Mouse (Mus musculus) hindbrain, embryonic 14.5 days (tissue): Measurements from ENCODE around the gene Pde4d. TPM values are rescaled to one million over a fixed set of nuclear protein-coding genes. Genes with fewer than 3 reads are reported as not detected.
A peak's percentile ranks its signal among the peaks of the same experiment; 100 is the strongest.

Experiments used
- ATAC-seq: fragments of 200-750 bp; cut with Nextera tagmentation; 2 replicates; pipeline ENCODE4 v1.8.0; 2017; ENCODE audit warnings: moderate number of reproducible peaks, mild to moderate bottlenecking, moderate TSS enrichment, moderate library complexity; ENCODE audit not compliant: low FRiP score
- DNase-seq: peaks from one replicate; pipeline ENCODE4 v3.0.0-alpha.2; 2015; ENCODE audit warnings: low spot score
- H3K27ac ChIP-seq: fragments of 300-500 bp; sonication (generic); 2 replicates; pipeline ENCODE4 v1.5.1; 2014; ENCODE audit warnings: mild to moderate bottlenecking, moderate library complexity
- H3K27me3 ChIP-seq: fragments of 300-500 bp; sonication (generic); 2 replicates; pipeline ENCODE4 v1.6.1; 2014; ENCODE audit warnings: mild to moderate bottlenecking, low read length, mixed read lengths; ENCODE audit not compliant: control insufficient read depth, insufficient read depth
- H3K36me3 ChIP-seq: fragments of 300-500 bp; sonication (generic); replicated peaks from 2 replicates; pipeline ENCODE4 v1.6.1; 2014; ENCODE audit not compliant: control insufficient read depth, insufficient read depth
- H3K4me1 ChIP-seq: fragments of 300-500 bp; sonication (generic); replicated peaks from 2 replicates; pipeline ENCODE4 v1.6.1; 2014; ENCODE audit warnings: antibody characterized with exemption, low read length, mixed read lengths; ENCODE audit not compliant: control insufficient read depth, insufficient read depth
- H3K4me2 ChIP-seq: fragments of 300-500 bp; sonication (generic); replicated peaks from 2 replicates; pipeline ENCODE4 v1.6.1; 2014; ENCODE audit warnings: mild to moderate bottlenecking, moderate library complexity
- H3K4me3 ChIP-seq: fragments of 300-500 bp; sonication (generic); replicated peaks from 2 replicates; pipeline ENCODE4 v1.5.1; 2014; ENCODE audit warnings: mild to moderate bottlenecking, low read length
- H3K9ac ChIP-seq: fragments of 300-500 bp; sonication (generic); 2 replicates; pipeline ENCODE4 v1.6.1; 2014
- H3K9me3 ChIP-seq: fragments of 300-500 bp; sonication (generic); 2 replicates; pipeline ENCODE4 v1.6.1; 2016; ENCODE audit warnings: low read length; ENCODE audit not compliant: control insufficient read depth
- WGBS: fragments of 180-500 bp; shearing (Covaris S2); extraction: QIAGEN DNeasy Blood & Tissue Kit; methylation state at CpG from one replicate; pipeline ENCODE4 v1.1.7; 2014; 5-methylcytosine and 5-hydroxymethylcytosine counted together
- polyA plus RNA-seq: library from polyadenylated mRNA; unstranded; fragments of >200 nt; fragmentation: Nextera tagmentation; extraction: Ambion mirVana; gene quantifications from 2 replicates; pipeline ENCODE4 v1.2.1, GENCODE M21; 2014

Pde4d gene
- polyA plus RNA-seq, 1 experiment from 2014 or later, result 23.2 TPM

DNA sequence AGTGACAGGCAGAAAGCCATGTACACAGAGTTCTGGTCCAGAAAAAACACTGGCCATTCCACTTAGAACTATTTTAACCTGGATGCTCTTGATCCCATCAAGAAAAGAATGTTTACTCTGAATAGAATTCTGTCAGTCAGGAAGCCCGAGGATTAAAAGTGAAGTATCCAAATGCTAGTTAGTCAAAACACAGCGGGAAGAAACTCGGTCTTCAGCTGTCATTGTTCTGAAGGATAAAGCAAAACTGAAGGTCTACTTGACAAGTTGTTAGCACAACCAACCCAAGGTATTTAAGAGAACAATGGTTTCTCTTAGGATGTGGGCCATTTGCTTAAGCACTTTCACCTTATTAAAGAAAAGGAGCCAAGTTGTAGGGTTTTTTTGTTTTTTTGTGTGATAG is 1327.2 kb downstream of the Pde4d start:
- WGBS, result 19% methylated on average over 3 of the region's 3 CpGs
- DNase-seq (no peak), ATAC-seq (no peak)
- no peaks in the 10 kb centered on the region for H3K36me3 ChIP-seq
- no peaks in the 10 kb centered on the region for H3K27me3 ChIP-seq
- no peak overlapping the region for H3K9ac ChIP-seq
- H3K4me1 ChIP-seq, result peaks cover 10% of the 10 kb centered on the region; the same call in 1 of the 2 replicates
- no peak overlapping the region for H3K4me3 ChIP-seq
- H3K27ac ChIP-seq, result no peak overlapping the region
- H3K4me2 ChIP-seq, result no peak overlapping the region
- H3K9me3 ChIP-seq, result no peaks in the 10 kb centered on the region

DNA sequence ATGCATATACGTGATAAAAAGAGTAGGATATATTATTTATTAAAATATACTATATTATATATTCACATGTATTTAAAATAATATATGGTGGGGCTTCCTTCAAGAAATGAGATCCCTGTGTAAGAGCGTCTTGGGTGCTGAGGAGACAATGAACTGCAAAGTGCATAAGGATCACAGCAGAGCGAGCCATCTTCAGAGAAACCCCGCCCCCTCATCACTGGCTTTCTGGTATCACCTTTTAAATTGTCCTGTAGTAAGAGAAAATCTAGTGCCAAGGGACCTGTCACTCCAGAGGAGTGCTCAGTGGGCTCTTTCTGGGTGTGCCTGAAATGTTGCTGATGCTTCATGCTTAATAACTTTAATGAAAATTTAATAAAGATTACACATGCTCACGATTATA is 1327.7 kb downstream of the Pde4d start:
- Histone ChIP-seq H3K4me3 (no peak overlapping the region), H3K27me3 (no peaks in the 10 kb centered on the region), H3K36me3 (no peaks in the 10 kb centered on the region), H3K4me1 (peaks cover 10% of the 10 kb centered on the region; the same call in 1 of the 2 replicates), H3K4me2 (no peak overlapping the region), H3K27ac (no peak overlapping the region), H3K9me3 (no peaks in the 10 kb centered on the region), H3K9ac (no peak overlapping the region)
- no peak for DNase-seq
- WGBS, result 74% methylated on average over 5 of the region's 5 CpGs
- ATAC-seq, result no peak

DNA sequence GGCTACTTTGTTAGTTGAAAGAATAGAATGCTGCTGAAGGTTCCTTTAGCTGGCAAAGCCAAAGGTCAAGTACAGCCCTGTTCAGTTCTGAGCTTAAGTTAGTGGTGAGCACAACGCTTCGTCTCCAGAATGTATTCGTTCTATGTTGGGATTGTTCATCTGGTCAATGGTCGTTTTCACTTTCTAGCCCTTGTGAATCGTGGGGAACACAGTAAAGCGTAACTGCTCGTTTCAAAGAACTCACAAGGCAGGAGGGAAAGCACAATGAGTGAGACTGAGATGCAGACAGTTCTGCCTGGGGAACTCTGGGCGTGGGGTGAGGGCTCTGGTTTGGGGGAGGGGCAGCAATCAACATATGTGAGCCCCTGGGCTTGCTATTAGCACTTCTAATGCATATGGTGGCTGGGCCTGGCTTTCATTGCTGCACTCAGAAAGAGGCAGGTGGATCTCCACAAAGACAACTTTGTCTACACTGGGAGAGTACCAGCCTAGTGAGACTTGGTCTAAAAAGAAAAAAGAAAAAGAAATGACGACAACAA is 1328.6 kb downstream of the Pde4d start:
- no peak for ATAC-seq
- no peaks in the 10 kb centered on the region for H3K9me3 ChIP-seq
- WGBS, result 20% methylated on average over 9 of the region's 9 CpGs
- H3K4me3 ChIP-seq, result no peak overlapping the region
- no peaks in the 10 kb centered on the region for H3K36me3 ChIP-seq
- H3K4me2 ChIP-seq, result no peak overlapping the region
- no peak for DNase-seq
- H3K27ac ChIP-seq, result peak overlapping the region; percentile 26; the same call in 1 of the 2 replicates
- no peaks in the 10 kb centered on the region for H3K27me3 ChIP-seq
- no peak overlapping the region for H3K9ac ChIP-seq
- peaks cover 10% of the 10 kb centered on the region; the same call in 1 of the 2 replicates for H3K4me1 ChIP-seq

DNA sequence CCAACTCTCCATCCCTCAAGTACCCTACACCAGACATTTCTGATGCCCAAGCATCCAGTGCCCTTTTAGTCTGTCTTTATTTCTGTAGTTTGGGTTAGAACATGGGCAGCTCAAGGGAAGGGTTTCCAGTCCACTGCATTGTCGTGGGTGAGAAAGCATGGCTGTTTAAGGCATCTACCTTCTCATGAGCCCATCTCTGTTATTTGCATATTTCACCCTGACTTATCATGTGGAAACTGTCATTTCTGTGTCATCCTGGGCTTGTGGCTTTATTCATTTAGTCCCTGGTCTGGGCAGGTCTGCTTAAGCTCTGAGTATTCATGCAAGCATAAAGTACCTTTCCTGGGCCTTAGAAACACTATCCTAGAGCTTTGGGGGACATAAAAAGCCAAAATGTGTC is 1331.7 kb downstream of the Pde4d start:
- peaks cover 7% of the 10 kb centered on the region; the same call in 1 of the 2 replicates for H3K4me1 ChIP-seq

DNA sequence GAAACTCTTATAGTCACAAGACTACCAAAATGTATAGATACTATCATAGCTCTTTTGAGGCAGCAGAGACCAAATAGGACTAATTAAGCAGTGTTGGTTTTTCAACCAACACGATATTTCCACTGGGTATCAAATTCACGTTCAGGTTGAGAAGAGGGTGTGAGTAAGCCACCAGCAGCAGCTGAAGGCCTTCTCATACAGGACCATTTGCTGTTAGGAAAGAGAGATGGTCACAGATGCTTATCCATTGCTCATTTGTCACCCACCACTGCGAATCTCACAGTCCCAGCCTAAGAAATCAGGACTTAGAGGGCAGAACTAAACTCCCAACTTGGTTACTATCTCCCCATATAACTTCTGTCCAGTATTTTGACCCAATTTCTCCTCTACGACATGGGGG is 1338.9 kb downstream of the Pde4d start:
- H3K9ac ChIP-seq, result no peak overlapping the region
- DNase-seq, result no peak
- H3K4me2 ChIP-seq, result no peak overlapping the region
- no peaks in the 10 kb centered on the region for H3K9me3 ChIP-seq
- no peaks in the 10 kb centered on the region for H3K4me1 ChIP-seq
- no peak overlapping the region for H3K27ac ChIP-seq
- no peak for ATAC-seq
- H3K36me3 ChIP-seq, result no peaks in the 10 kb centered on the region
- no peak overlapping the region for H3K4me3 ChIP-seq
- 90% methylated on average over 4 of the region's 4 CpGs for WGBS
- H3K27me3 ChIP-seq, result no peaks in the 10 kb centered on the region

More for the DNA sequence above, 1331.7 kb downstream of the Pde4d start:
- 97% methylated on average over 1 of the region's 1 CpGs for WGBS
- no peak overlapping the region for H3K4me2 ChIP-seq
- no peak for DNase-seq
- no peak overlapping the region for H3K4me3 ChIP-seq
- no peaks in the 10 kb centered on the region for H3K36me3 ChIP-seq
- no peak overlapping the region for H3K27ac ChIP-seq
- ATAC-seq, result no peak
- H3K9me3 ChIP-seq, result no peaks in the 10 kb centered on the region
- no peaks in the 10 kb centered on the region for H3K27me3 ChIP-seq
- H3K9ac ChIP-seq, result no peak overlapping the region

DNA sequence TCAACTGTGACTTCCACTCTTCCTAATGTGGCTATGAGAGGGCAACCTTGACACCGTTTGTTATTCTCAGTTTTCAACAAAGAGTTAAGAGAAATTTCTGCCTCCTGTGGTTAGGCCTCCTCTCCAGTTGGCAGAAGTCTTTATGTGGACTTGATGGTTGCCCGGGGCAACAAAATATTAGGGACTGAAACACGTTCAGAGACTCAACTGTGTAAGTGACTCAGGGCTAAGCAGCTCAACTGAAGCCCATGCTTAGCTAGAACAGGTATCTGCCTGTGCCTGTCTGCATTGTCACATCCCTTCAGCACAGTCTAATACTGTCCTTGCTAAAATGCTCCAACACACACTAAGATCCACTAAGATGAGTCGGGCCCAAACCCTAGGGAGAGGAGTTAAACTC is 1339.4 kb downstream of the Pde4d start:
- ATAC-seq (no peak), DNase-seq (no peak)
- Histone ChIP-seq H3K9me3 (no peaks in the 10 kb centered on the region), H3K4me2 (no peak overlapping the region), H3K27me3 (no peaks in the 10 kb centered on the region), H3K27ac (no peak overlapping the region), H3K4me3 (no peak overlapping the region), H3K36me3 (no peaks in the 10 kb centered on the region), H3K4me1 (no peaks in the 10 kb centered on the region), H3K9ac (no peak overlapping the region)
- 53% methylated on average over 4 of the region's 4 CpGs for WGBS

DNA sequence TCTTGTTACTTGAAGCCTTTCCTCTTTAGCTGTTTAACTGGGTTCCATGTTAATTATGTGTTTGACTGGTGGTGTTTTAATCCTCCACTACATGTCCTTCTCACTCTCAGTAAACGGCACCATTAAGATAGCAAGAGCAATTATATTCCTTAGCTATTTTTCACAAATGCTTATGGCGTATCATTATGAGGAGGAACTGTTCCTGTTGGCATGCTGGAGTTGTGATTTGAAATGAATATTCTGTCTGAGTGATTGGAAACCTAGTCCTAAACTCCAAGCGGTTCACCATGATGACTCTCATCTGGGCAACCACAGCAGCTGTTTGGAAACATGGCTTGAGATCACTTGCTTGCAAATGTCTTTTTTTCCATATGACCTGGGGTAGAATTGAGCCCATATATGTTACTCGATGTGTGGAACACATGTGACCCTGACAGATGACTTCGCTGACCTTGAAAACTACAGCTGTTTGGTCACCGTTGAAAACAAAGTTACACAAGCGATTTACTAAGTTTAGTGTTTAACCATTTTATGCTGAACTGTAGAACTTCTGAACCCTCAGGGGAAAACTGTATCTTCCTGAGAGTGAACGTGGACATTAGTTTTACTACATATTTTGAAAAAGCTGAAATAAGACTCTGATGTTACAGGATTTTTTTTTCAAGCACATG is 1340.4 kb downstream of the Pde4d start:
- Histone ChIP-seq H3K4me2 (no peak overlapping the region), H3K4me3 (no peak overlapping the region), H3K9ac (no peak overlapping the region), H3K27ac (no peak overlapping the region), H3K36me3 (no peaks in the 10 kb centered on the region), H3K9me3 (no peaks in the 10 kb centered on the region), H3K27me3 (no peaks in the 10 kb centered on the region), H3K4me1 (no peaks in the 10 kb centered on the region)
- ATAC-seq, result no peak
- 89% methylated on average over 8 of the region's 8 CpGs for WGBS
- DNase-seq, result no peak

DNA sequence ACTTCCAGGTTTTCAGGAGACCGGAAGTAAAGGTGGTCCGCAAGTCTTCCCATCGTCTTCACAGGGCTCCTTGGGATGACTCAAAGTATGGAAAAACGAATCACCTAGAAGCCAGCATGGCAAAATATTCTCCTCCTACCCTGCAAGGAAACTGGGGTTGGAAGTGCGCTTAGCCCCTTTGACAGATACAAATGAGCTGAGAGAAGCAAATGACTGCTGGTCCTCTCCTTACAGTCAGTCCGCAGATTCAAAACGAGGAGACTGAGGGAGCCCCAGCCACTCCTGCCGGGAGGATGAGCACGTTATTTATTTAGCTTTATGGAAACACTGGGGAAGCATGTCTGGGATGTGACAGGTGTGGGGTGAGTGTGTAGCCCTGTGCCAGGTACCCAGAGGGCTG is 1344.2 kb downstream of the Pde4d start:
- no peaks in the 10 kb centered on the region for H3K36me3 ChIP-seq
- H3K9me3 ChIP-seq, result no peaks in the 10 kb centered on the region
- no peak overlapping the region for H3K9ac ChIP-seq
- no peaks in the 10 kb centered on the region for H3K4me1 ChIP-seq
- H3K4me2 ChIP-seq, result no peak overlapping the region
- 75% methylated on average over 9 of the region's 9 CpGs for WGBS
- DNase-seq (no peak), ATAC-seq (no peak)
- H3K4me3 ChIP-seq, result no peak overlapping the region
- no peaks in the 10 kb centered on the region for H3K27me3 ChIP-seq
- H3K27ac ChIP-seq, result no peak overlapping the region

DNA sequence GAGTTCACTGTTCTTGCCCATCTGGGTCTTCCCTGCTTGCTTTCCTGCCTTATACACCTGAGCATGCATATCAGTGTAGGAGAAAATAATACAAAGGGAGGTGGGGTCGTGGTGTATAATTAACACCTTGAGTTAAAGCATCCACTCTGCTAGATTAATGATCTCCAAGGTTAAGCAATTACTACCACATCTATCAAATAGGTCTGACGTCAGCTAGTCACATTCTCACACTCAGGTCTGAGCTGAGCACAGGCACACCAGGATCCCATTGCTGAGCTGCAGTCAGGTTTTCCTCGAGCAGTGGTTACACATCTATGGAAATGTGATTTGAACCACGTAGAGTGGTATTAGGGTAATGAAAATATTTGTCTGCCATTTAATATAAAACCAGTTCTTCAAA is 1348.9 kb downstream of the Pde4d start:
- Histone ChIP-seq H3K4me1 (no peaks in the 10 kb centered on the region), H3K27me3 (no peaks in the 10 kb centered on the region), H3K9ac (no peak overlapping the region), H3K27ac (no peak overlapping the region), H3K36me3 (no peaks in the 10 kb centered on the region), H3K4me2 (no peak overlapping the region), H3K9me3 (no peaks in the 10 kb centered on the region), H3K4me3 (no peak overlapping the region)
- DNase-seq (no peak), ATAC-seq (no peak)
- WGBS, result 68% methylated on average over 4 of the region's 4 CpGs
